Mouse (Mus musculus) C2C12 (cell line): ENCODE results near the gene Sfxn5. TPM values are rescaled to one million over a fixed set of nuclear protein-coding genes. Genes with fewer than 3 reads are reported as not detected.

Experiments
- H3K27me3 ChIP-seq: one replicate; pipeline ENCODE4 v1.6.1; 2011; ENCODE audit not compliant: control insufficient read depth, insufficient read depth, insufficient read length
- H3K36me3 ChIP-seq: one replicate; pipeline ENCODE4 v1.6.1; 2011; ENCODE audit not compliant: control insufficient read depth, insufficient read depth
- H3K4me3 ChIP-seq: one replicate; pipeline ENCODE4 v1.5.1; 2011; ENCODE audit warnings: mild to moderate bottlenecking, control low read depth; ENCODE audit not compliant: poor library complexity, insufficient read depth, severe bottlenecking
- H3K79me2 ChIP-seq: one replicate; pipeline ENCODE4 v1.6.1; 2011; ENCODE audit not compliant: control insufficient read depth, insufficient read depth
- H3K79me3 ChIP-seq: one replicate; pipeline ENCODE4 v1.6.1; 2011; ENCODE audit warnings: low read depth, control low read depth
- H3ac ChIP-seq: one replicate; pipeline ENCODE3; 2011; ENCODE audit warnings: low read depth; ENCODE audit not compliant: control insufficient read depth, insufficient read length
- CEBPB ChIP-seq: IDR thresholded peaks from one replicate; pipeline ENCODE4 v1.6.1; 2011; ENCODE audit warnings: low read depth, mild to moderate bottlenecking, control low read depth, moderate library complexity
- CTCF ChIP-seq: IDR thresholded peaks from one replicate; pipeline ENCODE4 v1.5.1; 2011; ENCODE audit not compliant: control insufficient read depth, insufficient read depth, insufficient read length
- FOSL1 ChIP-seq: IDR thresholded peaks from one replicate; pipeline ENCODE4 v1.8.0; 2011; ENCODE audit warnings: mild to moderate bottlenecking, low read length; ENCODE audit not compliant: poor library complexity, insufficient read depth, severe bottlenecking
- MAX ChIP-seq: IDR thresholded peaks from one replicate; pipeline ENCODE4 v1.6.1; 2011; ENCODE audit warnings: mild to moderate bottlenecking, control low read depth
- MYOD1 ChIP-seq: IDR thresholded peaks from one replicate; pipeline ENCODE4 v1.6.1; 2011; ENCODE audit warnings: low read depth; ENCODE audit not compliant: control insufficient read depth, insufficient read length
- MYOG ChIP-seq: IDR thresholded peaks from one replicate; pipeline ENCODE4 v1.6.1; 2011; ENCODE audit not compliant: control insufficient read depth, insufficient read length; ENCODE audit errors: extremely low read depth
- USF1 ChIP-seq: IDR thresholded peaks from one replicate; pipeline ENCODE4 v1.6.1; 2011; ENCODE audit warnings: low read depth, mild to moderate bottlenecking, control low read depth, moderate library complexity
- polyA plus RNA-seq: library from polyadenylated mRNA; unstranded; fragments of >200 nt; fragmentation: generic; extraction: Trizol; gene quantifications from one replicate; pipeline ENCODE4 v1.2.1, GENCODE M21; 2012; ENCODE audit warnings: missing spikeins

The Sfxn5 gene
- polyA plus RNA-seq, 1 experiment = 2.2 TPM

DNA sequence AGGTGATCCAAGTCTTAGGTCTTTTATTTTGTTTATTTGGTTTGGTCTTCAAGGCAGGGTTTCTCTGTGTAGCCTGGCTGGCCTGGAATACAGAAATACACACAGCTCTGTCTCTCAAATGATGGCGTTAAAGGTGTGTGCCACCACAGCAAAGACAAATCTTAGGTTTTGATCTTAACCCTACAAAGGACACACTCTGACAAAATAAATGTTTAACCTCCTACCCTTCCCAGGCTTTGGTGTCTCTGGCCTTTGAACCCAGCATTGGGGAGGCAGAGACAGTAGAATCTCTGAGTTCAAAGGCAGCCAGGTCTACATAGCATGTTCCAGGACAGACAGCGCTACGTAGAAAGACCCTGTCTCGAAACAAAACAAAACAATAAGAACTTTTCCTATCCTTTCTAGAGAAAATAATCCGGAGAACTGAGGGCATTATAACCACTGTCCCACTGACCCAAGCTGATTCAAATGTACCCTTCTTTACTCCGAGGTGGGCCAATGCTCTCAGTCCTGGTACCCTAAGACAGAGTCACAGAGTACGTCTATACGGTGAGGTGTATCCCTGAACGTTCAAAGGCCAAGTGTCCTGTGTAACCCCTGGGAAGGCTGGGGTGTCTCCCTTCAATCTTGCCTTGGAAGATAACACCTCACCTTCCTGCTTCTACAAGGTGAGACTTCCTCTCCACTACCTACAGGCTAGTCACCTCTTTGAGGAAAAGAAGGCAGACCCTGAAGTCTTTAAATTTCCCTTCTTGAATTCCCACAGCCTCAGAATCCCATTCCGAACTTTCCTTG lies 40.0 kb upstream of the Sfxn5 start:
- Histone ChIP-seq H3K4me3 (peak overlapping the region; percentile 53), H3K79me2 (peaks cover 33% of the 10 kb centered on the region), H3K27me3 (no peaks in the 10 kb centered on the region), H3K79me3 (peaks cover 9% of the 10 kb centered on the region), H3ac (no peak overlapping the region), H3K36me3 (no peaks in the 10 kb centered on the region)
- no peak for TF ChIP-seq MYOG
- TF ChIP-seq MAX = no peak
- TF ChIP-seq FOSL1 = no peak
- TF ChIP-seq CEBPB = no peak
- TF ChIP-seq MYOD1 = no peak
- no peak for TF ChIP-seq USF1
- TF ChIP-seq CTCF = no peak

DNA sequence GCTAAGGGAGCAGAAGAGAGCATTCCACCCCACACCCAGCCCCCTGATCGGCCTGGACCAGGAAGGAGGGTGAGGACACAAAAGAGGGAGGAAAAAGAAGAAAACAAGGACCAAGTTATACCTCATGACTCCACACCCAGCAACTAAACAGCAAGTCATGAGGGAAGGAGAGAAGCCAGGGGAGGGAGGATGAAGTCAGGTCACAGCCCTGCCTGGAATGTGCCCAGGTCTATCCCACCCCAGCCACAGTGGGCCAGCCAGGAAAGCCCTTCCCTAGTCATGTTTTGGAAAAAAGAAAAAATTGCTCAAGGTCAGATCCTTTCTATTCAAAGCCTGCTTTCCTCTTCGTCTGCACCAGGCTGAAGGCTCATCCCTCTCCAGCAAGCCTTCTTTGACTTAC lies 39.3 kb upstream of the Sfxn5 start:
- Histone ChIP-seq H3K4me3 (no peak overlapping the region), H3K79me3 (peaks cover 9% of the 10 kb centered on the region), H3ac (no peak overlapping the region), H3K36me3 (no peaks in the 10 kb centered on the region), H3K79me2 (peaks cover 41% of the 10 kb centered on the region), H3K27me3 (no peaks in the 10 kb centered on the region)
- TF ChIP-seq FOSL1 (no peak), CTCF (no peak), MAX (no peak), MYOD1 (no peak), MYOG (no peak), CEBPB (no peak)

DNA sequence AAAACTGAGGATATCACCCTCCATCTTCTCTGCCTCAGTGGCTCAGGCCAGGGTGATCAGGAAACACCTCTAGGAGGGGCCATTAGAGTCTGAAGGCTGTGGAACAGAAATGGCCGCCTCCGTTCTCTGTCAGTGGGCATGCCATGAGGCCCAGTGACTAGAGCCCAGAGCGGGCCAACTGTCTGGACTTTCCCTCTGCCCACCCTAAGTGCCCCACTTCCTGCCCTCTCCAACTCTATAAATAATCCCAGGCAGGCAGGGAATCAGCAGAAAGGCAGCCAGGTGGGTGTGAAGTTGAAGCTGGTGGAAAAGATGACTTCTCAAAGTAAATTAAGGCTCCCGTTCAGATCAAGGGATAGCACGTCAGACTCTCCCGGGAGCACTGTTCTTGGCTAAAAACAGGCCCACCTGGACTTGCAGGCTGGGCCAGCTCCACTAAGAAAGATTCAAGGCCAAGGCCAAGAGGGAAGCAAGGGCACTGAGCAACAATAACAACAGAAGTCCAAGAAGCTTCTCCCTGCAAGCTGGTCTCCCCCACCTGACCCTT lies 38.7 kb upstream of the Sfxn5 start:
- Histone ChIP-seq H3K79me2 (peaks cover 43% of the 10 kb centered on the region), H3ac (no peak overlapping the region), H3K79me3 (peaks cover 9% of the 10 kb centered on the region), H3K36me3 (no peaks in the 10 kb centered on the region), H3K4me3 (no peak overlapping the region), H3K27me3 (no peaks in the 10 kb centered on the region)
- TF ChIP-seq CEBPB (no peak), USF1 (no peak), MAX (no peak), MYOG (no peak), MYOD1 (no peak), CTCF (no peak), FOSL1 (no peak)

DNA sequence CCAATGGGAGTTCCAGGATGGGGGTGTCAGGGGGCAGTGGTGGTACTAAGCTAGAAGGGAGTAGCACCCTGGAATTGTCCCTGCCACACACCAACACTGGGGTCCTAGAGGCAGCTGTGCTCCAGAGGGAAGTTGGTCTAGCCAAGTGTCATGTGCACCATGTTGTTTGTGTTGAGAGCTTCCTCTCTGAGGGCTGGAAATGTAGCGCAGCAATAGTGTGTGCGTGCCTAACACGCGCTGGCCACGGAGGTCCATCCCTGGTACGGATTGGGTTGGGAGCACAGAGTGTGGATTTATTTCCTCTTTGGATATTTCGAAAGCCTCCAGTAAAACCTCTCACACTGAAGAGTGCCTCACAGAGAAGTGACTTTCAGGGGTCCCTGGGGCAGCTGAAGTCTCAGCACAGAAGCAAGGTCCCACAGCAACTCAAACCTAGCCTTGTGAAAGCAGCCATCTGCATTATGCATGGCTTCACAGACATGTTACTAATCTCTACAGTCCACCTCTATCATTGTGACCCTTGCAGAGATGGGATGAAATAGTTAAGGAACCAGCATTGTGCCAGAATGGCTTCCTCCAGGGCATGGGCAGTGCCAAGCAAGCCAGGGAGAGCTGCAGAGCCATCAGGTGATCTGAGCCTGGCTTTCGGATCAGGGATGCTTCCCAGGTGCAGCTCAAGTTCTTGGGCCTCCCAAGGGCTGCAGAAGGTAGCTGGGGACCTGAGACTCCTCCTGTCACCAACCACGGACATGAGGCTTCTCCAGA lies 37.6 kb upstream of the Sfxn5 start:
- Histone ChIP-seq H3K36me3 (no peaks in the 10 kb centered on the region), H3K27me3 (no peaks in the 10 kb centered on the region), H3K79me2 (peaks cover 43% of the 10 kb centered on the region), H3ac (no peak overlapping the region), H3K79me3 (peaks cover 9% of the 10 kb centered on the region), H3K4me3 (no peak overlapping the region)
- no peak for TF ChIP-seq CEBPB
- TF ChIP-seq MYOD1 = no peak
- no peak for TF ChIP-seq CTCF
- no peak for TF ChIP-seq FOSL1
- TF ChIP-seq MAX = no peak
- no peak for TF ChIP-seq USF1
- TF ChIP-seq MYOG = no peak

DNA sequence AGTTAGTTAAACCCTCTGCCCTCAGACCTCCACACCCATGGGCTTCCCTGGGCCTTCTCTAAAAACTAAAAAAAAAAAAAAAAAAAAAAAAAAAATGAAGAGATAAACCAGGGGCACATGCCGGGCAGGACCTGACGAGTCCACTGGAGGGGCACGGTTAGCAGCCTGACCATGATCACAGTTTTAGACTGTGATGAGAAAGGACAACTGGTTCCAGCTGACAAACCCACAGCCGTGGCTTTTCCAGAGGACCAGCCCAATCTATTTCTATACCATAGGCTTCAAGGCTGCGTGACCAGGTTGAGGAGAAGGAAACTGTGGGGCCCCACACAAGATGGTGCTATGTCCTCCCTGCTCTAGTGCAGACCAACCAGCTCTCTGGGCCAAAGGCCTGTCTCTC lies 36.8 kb upstream of the Sfxn5 start:
- Histone ChIP-seq H3K27me3 (no peaks in the 10 kb centered on the region), H3K79me2 (peaks cover 48% of the 10 kb centered on the region), H3K4me3 (no peak overlapping the region), H3K36me3 (no peaks in the 10 kb centered on the region), H3ac (no peak overlapping the region), H3K79me3 (peaks cover 9% of the 10 kb centered on the region)
- TF ChIP-seq MYOD1 (no peak), CEBPB (no peak), MAX (no peak), USF1 (no peak), MYOG (no peak), FOSL1 (no peak), CTCF (no peak)
